19 mouse cellular contexts compared by ENCODE assay signal in the genomic region with DNA sequence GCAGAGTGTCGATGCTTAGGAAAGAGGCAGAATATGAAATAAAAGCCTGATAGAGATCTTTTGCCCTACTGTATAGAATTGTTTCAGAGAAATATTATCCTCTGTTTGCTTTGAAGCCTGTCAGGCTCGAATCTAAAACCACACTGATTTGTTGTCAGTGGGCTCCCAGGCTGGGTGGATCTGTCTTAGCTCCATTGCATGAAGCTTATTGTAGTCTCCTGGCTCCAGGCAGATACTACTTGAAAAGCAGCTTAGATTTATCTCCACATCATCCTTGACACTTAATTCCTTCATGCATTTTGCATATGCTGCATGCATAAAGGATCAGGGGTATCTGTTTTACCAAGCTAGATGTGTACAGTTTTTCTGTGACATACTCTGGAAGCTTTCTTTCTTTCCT.
DNase-seq lines count a peak whose midpoint lies in the region; ATAC-seq and TF ChIP-seq lines count a peak whose summit lies in the region.
"Had no signal": no experiment of that assay in that cellular context is flagged by ENCODE, and none has a peak within 500 bp of the region (broad histone marks: within the 10 kb centered on the region; RNA-seq: fewer than 3 reads in every experiment).

No protein-coding gene starts in this region.

- no peaks in the 10 kb centered on the region for H3K9me3 ChIP-seq in forebrain, embryonic 13.5 days (replicated peaks)
- H3K9me3 ChIP-seq in forebrain, embryonic 16.5 days (ENCODE audit: control insufficient read depth, low read length) = no peaks in the 10 kb centered on the region
- no peaks in the 10 kb centered on the region for H3K9me3 ChIP-seq in hindbrain, embryonic 15.5 days
- H3K9me3 ChIP-seq in hindbrain, embryonic 10.5 days = no peaks in the 10 kb centered on the region
- no peaks in the 10 kb centered on the region for H3K9me3 ChIP-seq in midbrain, postnatal 0 days (ENCODE audit: low read length)
- H3K9me3 ChIP-seq: embryonic facial prominence, embryonic 12.5 days; heart, embryonic 12.5 days had no signal

- DNase-seq in hindbrain, embryonic 10.5 days (ENCODE audit: low spot score) = no peak
- peak; percentile 3 for DNase-seq in retina, postnatal 1 day
- DNase-seq in retina, embryonic 14.5 days (ENCODE audit: low spot score) = no peak
- DNase-seq in midbrain, postnatal 0 days (ENCODE audit: low spot score) = no peak
- no peak for DNase-seq in gastrocnemius, postnatal 14 days
- DNase-seq: adrenal gland, postnatal 10 days; cerebellum, adult 18-20 months; cerebellum, postnatal 10 days; embryo, embryonic 11 days; gastrocnemius, postnatal 10 days; heart, adult 2 months had no signal

- no peak for TF ChIP-seq CTCF in midbrain, postnatal 0 days (IDR thresholded peaks at IDR 0.05)

- WGBS in forebrain, embryonic 13.5 days = 62% methylated on average over 2 of the region's 2 CpGs
- 64% methylated on average over 2 of the region's 2 CpGs for whole genome bisulfite sequencing in forebrain, embryonic 16.5 days
- 61% methylated on average over 2 of the region's 2 CpGs for WGBS in hindbrain, embryonic 15.5 days
- 78% methylated on average over 2 of the region's 2 CpGs for WGBS in hindbrain, embryonic 10.5 days
- 22% methylated on average over 2 of the region's 2 CpGs for WGBS in midbrain, postnatal 0 days

- 0 out of 2 replicates have a peak overlapping the region, but pooled peaks have one; percentile 14 for H3K27ac ChIP-seq in forebrain, embryonic 13.5 days
- H3K27ac ChIP-seq in forebrain, embryonic 16.5 days (ENCODE audit: low read length) = no peak overlapping the region
- H3K27ac ChIP-seq in hindbrain, embryonic 15.5 days (replicated peaks) = peak overlapping the region; percentile 11; the same call in 1 of the 2 replicates
- no peak overlapping the region for H3K27ac ChIP-seq in hindbrain, embryonic 10.5 days
- 0 out of 2 replicates have a peak overlapping the region, but pooled peaks have one; percentile 27 for H3K27ac ChIP-seq in midbrain, postnatal 0 days (ENCODE audit: low read depth, low read length)
- H3K27ac ChIP-seq: embryonic facial prominence, embryonic 12.5 days; heart, adult 2 months had no signal

- no peaks in the 10 kb centered on the region for H3K4me1 ChIP-seq in forebrain, embryonic 13.5 days
- no peaks in the 10 kb centered on the region for H3K4me1 ChIP-seq in forebrain, embryonic 16.5 days (replicated peaks; ENCODE audit: control insufficient read depth, insufficient read depth, low read length)
- no peaks in the 10 kb centered on the region for H3K4me1 ChIP-seq in hindbrain, embryonic 15.5 days (replicated peaks)
- no peaks in the 10 kb centered on the region for H3K4me1 ChIP-seq in hindbrain, embryonic 10.5 days (replicated peaks)
- H3K4me1 ChIP-seq in midbrain, postnatal 0 days (ENCODE audit: insufficient read depth, low read length) = no peaks in the 10 kb centered on the region
- H3K4me1 ChIP-seq: embryonic facial prominence, embryonic 12.5 days; heart, embryonic 12.5 days had no signal

- no peaks in the 10 kb centered on the region for H3K27me3 ChIP-seq in forebrain, embryonic 13.5 days
- no peaks in the 10 kb centered on the region for H3K27me3 ChIP-seq in forebrain, embryonic 16.5 days (replicated peaks; ENCODE audit: control insufficient read depth, insufficient read depth, low read length)
- H3K27me3 ChIP-seq in hindbrain, embryonic 15.5 days = no peaks in the 10 kb centered on the region
- H3K27me3 ChIP-seq in hindbrain, embryonic 10.5 days (ENCODE audit: insufficient read depth, poor library complexity, severe bottlenecking) = no peaks in the 10 kb centered on the region
- H3K27me3 ChIP-seq in midbrain, postnatal 0 days (ENCODE audit: insufficient read depth, low read length) = no peaks in the 10 kb centered on the region
- H3K27me3 ChIP-seq: embryonic facial prominence, embryonic 12.5 days; heart, embryonic 12.5 days had no signal

- intact Hi-C loops in gastrocnemius, postnatal 14 days (cut with DNase I; ENCODE audit: low total_unique reads) = no loop called here

- no peak overlapping the region for H3K4me2 ChIP-seq in forebrain, embryonic 13.5 days
- H3K4me2 ChIP-seq in forebrain, embryonic 16.5 days (ENCODE audit: low read length) = no peak overlapping the region
- no peak overlapping the region for H3K4me2 ChIP-seq in hindbrain, embryonic 15.5 days
- no peak overlapping the region for H3K4me2 ChIP-seq in midbrain, postnatal 0 days (ENCODE audit: low read depth, low read length, poor library complexity, severe bottlenecking)
- H3K4me2 ChIP-seq: embryonic facial prominence, embryonic 12.5 days; heart, embryonic 12.5 days had no signal

- no peak overlapping the region for H3K9ac ChIP-seq in forebrain, embryonic 13.5 days
- no peak overlapping the region for H3K9ac ChIP-seq in forebrain, embryonic 16.5 days (replicated peaks; ENCODE audit: low read depth, low read length)
- H3K9ac ChIP-seq in hindbrain, embryonic 15.5 days = no peak overlapping the region
- no peak overlapping the region for H3K9ac ChIP-seq in midbrain, postnatal 0 days (replicated peaks; ENCODE audit: low read length, poor library complexity, severe bottlenecking)
- H3K9ac ChIP-seq: embryonic facial prominence, embryonic 12.5 days; heart, embryonic 12.5 days had no signal

- no peaks in the 10 kb centered on the region for H3K36me3 ChIP-seq in forebrain, embryonic 13.5 days (ENCODE audit: poor library complexity, severe bottlenecking)
- no peaks in the 10 kb centered on the region for H3K36me3 ChIP-seq in forebrain, embryonic 16.5 days (ENCODE audit: control insufficient read depth, insufficient read depth)
- H3K36me3 ChIP-seq in hindbrain, embryonic 15.5 days = no peaks in the 10 kb centered on the region
- no peaks in the 10 kb centered on the region for H3K36me3 ChIP-seq in hindbrain, embryonic 10.5 days
- no peaks in the 10 kb centered on the region for H3K36me3 ChIP-seq in midbrain, postnatal 0 days (ENCODE audit: insufficient read depth, low read length)
- H3K36me3 ChIP-seq: embryonic facial prominence, embryonic 12.5 days; heart, embryonic 12.5 days had no signal

- no peak for ATAC-seq in forebrain, embryonic 13.5 days
- no peak for ATAC-seq in forebrain, embryonic 16.5 days
- ATAC-seq in hindbrain, embryonic 15.5 days (ENCODE audit: low FRiP score, low read depth) = no peak
- no peak for ATAC-seq in midbrain, postnatal 0 days (ENCODE audit: low FRiP score)
- ATAC-seq: hindbrain, embryonic 16.5 days; inflammation-experienced regulatory T-cells, adult 6 months; intestine, postnatal 0 days had no signal

- no peak overlapping the region for H3K4me3 ChIP-seq in forebrain, embryonic 13.5 days
- H3K4me3 ChIP-seq in forebrain, embryonic 16.5 days (replicated peaks; ENCODE audit: low read length) = no peak overlapping the region
- no peak overlapping the region for H3K4me3 ChIP-seq in hindbrain, embryonic 15.5 days
- H3K4me3 ChIP-seq in hindbrain, embryonic 10.5 days = no peak overlapping the region
- no peak overlapping the region for H3K4me3 ChIP-seq in midbrain, postnatal 0 days (ENCODE audit: low read depth, low read length)
- H3K4me3 ChIP-seq: embryonic facial prominence, embryonic 12.5 days; heart, adult 2 months; heart, embryonic 12.5 days had no signal

Comparison
In these comparisons a context has a peak if more than half of its experiments do, and no peak if none do; other contexts are left out.
1. H3K27ac ChIP-seq: peak in forebrain, embryonic 13.5 days (single experiment), hindbrain, embryonic 15.5 days (single experiment) and midbrain, postnatal 0 days (single experiment); none in forebrain, embryonic 16.5 days (single experiment) and hindbrain, embryonic 10.5 days (single experiment).